ENCODE assay signal across 8 mouse cellular contexts in the genomic region with DNA sequence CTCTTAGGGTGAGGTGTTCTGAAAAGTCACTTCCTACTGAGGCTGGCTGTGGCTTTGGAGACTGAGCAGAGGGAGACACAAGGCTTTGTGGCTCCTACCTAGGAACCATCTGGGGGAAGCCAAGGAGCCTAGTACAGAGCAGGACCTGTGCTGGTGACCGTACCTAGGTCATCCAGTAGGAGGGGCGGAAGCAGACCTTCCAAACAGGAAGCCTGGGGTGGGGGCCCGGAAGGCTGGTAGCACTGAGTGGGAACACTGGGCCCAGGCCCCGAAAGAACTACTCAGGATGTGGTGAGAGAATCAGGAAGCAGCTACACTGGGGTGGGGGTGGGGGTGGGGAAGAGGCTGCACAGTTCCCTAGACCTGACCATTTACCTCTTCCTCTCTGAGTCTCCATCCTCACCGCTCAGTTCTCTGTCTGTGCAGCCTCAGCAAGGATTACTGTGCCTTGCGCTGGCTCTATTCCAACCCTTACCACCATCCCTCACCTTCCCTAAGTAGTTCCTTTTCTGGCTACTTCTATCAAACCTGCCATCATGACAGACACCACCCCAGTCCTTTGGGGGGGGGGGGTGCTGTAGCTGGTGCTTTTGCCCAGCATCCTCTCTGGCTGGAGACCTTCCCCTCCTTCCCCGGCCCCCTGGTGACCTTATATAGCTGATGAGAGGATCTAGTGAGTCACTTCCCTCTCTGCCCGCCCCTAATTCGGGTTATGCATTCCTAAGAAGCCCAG. TPM values are rescaled to one million over a fixed set of nuclear protein-coding genes. Genes with fewer than 3 reads are reported as not detected.
DNase-seq lines count a peak whose midpoint lies in the region; ATAC-seq lines count a peak whose summit lies in the region.

No protein-coding gene starts in this region.

- H3K9me3 ChIP-seq in embryonic facial prominence, embryonic 10.5 days: peaks cover 5% of the 10 kb centered on the region
- peaks cover 3% of the 10 kb centered on the region; the same call in 1 of the 2 replicates for H3K9me3 ChIP-seq in heart, embryonic 16.5 days (replicated peaks; ENCODE audit: control insufficient read depth, low read length)
- H3K9me3 ChIP-seq in megakaryocyte, embryonic 14.5 days: no peaks in the 10 kb centered on the region
- H3K9me3 ChIP-seq in stomach, embryonic 14.5 days (ENCODE audit: control insufficient read depth, low read depth, low read length): no peaks in the 10 kb centered on the region

- H3K4me1 ChIP-seq in embryonic facial prominence, embryonic 10.5 days: peaks cover 68% of the 10 kb centered on the region
- peaks cover 45% of the 10 kb centered on the region for H3K4me1 ChIP-seq in heart, embryonic 16.5 days (ENCODE audit: control insufficient read depth, insufficient read depth, low read length)
- H3K4me1 ChIP-seq in megakaryocyte, embryonic 14.5 days: peaks cover 90% of the 10 kb centered on the region
- peaks cover 36% of the 10 kb centered on the region; the same call in 1 of the 2 replicates for H3K4me1 ChIP-seq in stomach, embryonic 14.5 days (ENCODE audit: control insufficient read depth, insufficient read depth, low read length)

- peak overlapping the region; percentile 95 for H3K27ac ChIP-seq in embryonic facial prominence, embryonic 10.5 days (replicated peaks)
- H3K27ac ChIP-seq in heart, embryonic 16.5 days (ENCODE audit: low read length): peak overlapping the region; percentile 96
- peak overlapping the region; percentile 85 for H3K27ac ChIP-seq in stomach, embryonic 14.5 days (ENCODE audit: low read length)

- DNase-seq in right cerebral cortex, postnatal 14 days: peak; percentile 46
- DNase-seq in right cerebral cortex, adult 18-20 months: no peak
- DNase-seq in embryonic facial prominence, embryonic 10.5 days (ENCODE audit: low spot score): peak; percentile 44
- peak; percentile 83 for DNase-seq in kidney, postnatal 14 days

- H3K9ac ChIP-seq in heart, embryonic 16.5 days (ENCODE audit: low read length): peak overlapping the region; percentile 73
- H3K9ac ChIP-seq in stomach, embryonic 14.5 days (replicated peaks; ENCODE audit: low read depth, low read length): no peak overlapping the region; the same call in 1 of the 2 replicates

- H3K36me3 ChIP-seq in embryonic facial prominence, embryonic 10.5 days (replicated peaks): peaks cover 68% of the 10 kb centered on the region
- H3K36me3 ChIP-seq in heart, embryonic 16.5 days (ENCODE audit: control insufficient read depth, insufficient read depth): peaks cover 10% of the 10 kb centered on the region
- H3K36me3 ChIP-seq in megakaryocyte, embryonic 14.5 days (replicated peaks; ENCODE audit: low read length): peaks cover 40% of the 10 kb centered on the region
- H3K36me3 ChIP-seq in stomach, embryonic 14.5 days (ENCODE audit: control insufficient read depth, insufficient read depth, low read length): peaks cover 5% of the 10 kb centered on the region; the same call in 1 of the 2 replicates

- no peaks in the 10 kb centered on the region for H3K27me3 ChIP-seq in embryonic facial prominence, embryonic 10.5 days (replicated peaks; ENCODE audit: low read depth, poor library complexity, severe bottlenecking)
- H3K27me3 ChIP-seq in heart, embryonic 16.5 days (ENCODE audit: control insufficient read depth, insufficient read depth, low read length): no peaks in the 10 kb centered on the region
- H3K27me3 ChIP-seq in megakaryocyte, embryonic 14.5 days (replicated peaks): no peaks in the 10 kb centered on the region
- H3K27me3 ChIP-seq in stomach, embryonic 14.5 days (ENCODE audit: control insufficient read depth, insufficient read depth, low read length): no peaks in the 10 kb centered on the region

- peak overlapping the region; percentile 83 for H3K4me2 ChIP-seq in heart, embryonic 16.5 days (ENCODE audit: low read depth, low read length)
- H3K4me2 ChIP-seq in stomach, embryonic 14.5 days (replicated peaks; ENCODE audit: low read depth, low read length): peak overlapping the region; percentile 92

- H3K4me3 ChIP-seq in embryonic facial prominence, embryonic 10.5 days: peak overlapping the region; percentile 63
- peak overlapping the region; percentile 69 for H3K4me3 ChIP-seq in heart, embryonic 16.5 days (ENCODE audit: low read length)
- peak overlapping the region; percentile 97 for H3K4me3 ChIP-seq in megakaryocyte, embryonic 14.5 days (replicated peaks)
- peak overlapping the region; percentile 63 for H3K4me3 ChIP-seq in stomach, embryonic 14.5 days (ENCODE audit: low read depth, low read length)

- 53% methylated on average over 9 of the region's 9 CpGs for WGBS in embryonic facial prominence, embryonic 10.5 days
- WGBS in heart, embryonic 16.5 days: 26% methylated on average over 9 of the region's 9 CpGs
- WGBS in stomach, embryonic 14.5 days: 42% methylated on average over 9 of the region's 9 CpGs

- ATAC-seq in heart, embryonic 16.5 days (replicated peaks; ENCODE audit: extremely low read depth, insufficient read depth, low FRiP score): peak; percentile 29; the same call in 1 of the 2 replicates
- no peak for ATAC-seq in stomach, embryonic 14.5 days (ENCODE audit: insufficient number of reproducible peaks, insufficient read depth, low FRiP score, low read depth)
- no peak for ATAC-seq in erythroblast, adult 5-6 weeks (replicated peaks; ENCODE audit: low FRiP score, poor library complexity, severe bottlenecking)

RNA-seq across cellular contexts. Expression of a gene that starts 4.9 kb away (rescaled TPM):
- 27.4 and 29.7 TPM in 2 replicates for polyA plus RNA-seq in embryonic facial prominence, embryonic 10.5 days (2016; fragmentation: Nextera tagmentation; extraction: Ambion mirVana)
- polyA plus RNA-seq in heart, embryonic 16.5 days (2015; fragmentation: Nextera tagmentation; extraction: Ambion mirVana): 19.6 and 20.1 TPM in 2 replicates
- 153 and 168 TPM in 2 replicates for polyA plus RNA-seq in megakaryocyte, embryonic 14.5 days (2012; ENCODE audit: insufficient read depth, low replicate concordance)
- polyA plus RNA-seq in stomach, embryonic 14.5 days (2014; fragmentation: Nextera tagmentation; extraction: Ambion mirVana): 18.8 and 20.1 TPM in 2 replicates
- 22.5 and 37.0 TPM in 2 replicates for total RNA-seq in erythroblast, adult 5-6 weeks (2015; ENCODE audit: low replicate concordance)
- total RNA-seq in erythroblast, adult 5-6 weeks (2017; ENCODE audit: low replicate concordance): 10.3 and 13.4 TPM in 2 replicates

RNA-seq across cellular contexts. Expression of a gene that starts 9.2 kb away (rescaled TPM):
- polyA plus RNA-seq in embryonic facial prominence, embryonic 10.5 days (2016; fragmentation: Nextera tagmentation; extraction: Ambion mirVana): 64.6 and 65.1 TPM in 2 replicates
- 45.9 and 46.9 TPM in 2 replicates for polyA plus RNA-seq in heart, embryonic 16.5 days (2015; fragmentation: Nextera tagmentation; extraction: Ambion mirVana)
- polyA plus RNA-seq in megakaryocyte, embryonic 14.5 days (2012; ENCODE audit: insufficient read depth, low replicate concordance): 5.6 TPM in 1 of 2 replicates, not detected in the other
- polyA plus RNA-seq in stomach, embryonic 14.5 days (2014; fragmentation: Nextera tagmentation; extraction: Ambion mirVana): 65.3 and 67.1 TPM in 2 replicates
- total RNA-seq in erythroblast, adult 5-6 weeks (2015; ENCODE audit: low replicate concordance): 12.9 and 15.0 TPM in 2 replicates
- total RNA-seq in erythroblast, adult 5-6 weeks (2017; ENCODE audit: low replicate concordance): 3.2 and 20.0 TPM in 2 replicates

RNA-seq across cellular contexts. Expression of a gene that starts 9.3 kb away (rescaled TPM):
- 52.6 and 60.7 TPM in 2 replicates for polyA plus RNA-seq in embryonic facial prominence, embryonic 10.5 days (2016; fragmentation: Nextera tagmentation; extraction: Ambion mirVana)
- polyA plus RNA-seq in heart, embryonic 16.5 days (2015; fragmentation: Nextera tagmentation; extraction: Ambion mirVana): 27.4 and 29.2 TPM in 2 replicates
- 23.2 and 32.1 TPM in 2 replicates for polyA plus RNA-seq in megakaryocyte, embryonic 14.5 days (2012; ENCODE audit: insufficient read depth, low replicate concordance)
- polyA plus RNA-seq in stomach, embryonic 14.5 days (2014; fragmentation: Nextera tagmentation; extraction: Ambion mirVana): 34.0 and 38.0 TPM in 2 replicates
- total RNA-seq in erythroblast, adult 5-6 weeks (2015; ENCODE audit: low replicate concordance): 38.6 and 56.0 TPM in 2 replicates
- total RNA-seq in erythroblast, adult 5-6 weeks (2017; ENCODE audit: low replicate concordance): 30.8 and 38.9 TPM in 2 replicates

RNA-seq across cellular contexts. Expression of a gene that starts 26.9 kb away (rescaled TPM):
- polyA plus RNA-seq in embryonic facial prominence, embryonic 10.5 days (2016; fragmentation: Nextera tagmentation; extraction: Ambion mirVana): 27.5 and 28.6 TPM in 2 replicates
- polyA plus RNA-seq in heart, embryonic 16.5 days (2015; fragmentation: Nextera tagmentation; extraction: Ambion mirVana): 33.7 and 34.6 TPM in 2 replicates
- 101 and 470 TPM in 2 replicates for polyA plus RNA-seq in megakaryocyte, embryonic 14.5 days (2012; ENCODE audit: insufficient read depth, low replicate concordance)
- polyA plus RNA-seq in stomach, embryonic 14.5 days (2014; fragmentation: Nextera tagmentation; extraction: Ambion mirVana): 26.7 and 29.8 TPM in 2 replicates
- 17.1 and 21.5 TPM in 2 replicates for total RNA-seq in erythroblast, adult 5-6 weeks (2015; ENCODE audit: low replicate concordance)
- 3.9 TPM in 1 of 2 replicates, not detected in the other for total RNA-seq in erythroblast, adult 5-6 weeks (2017; ENCODE audit: low replicate concordance)

RNA-seq across cellular contexts. Expression of a gene that starts 29.0 kb away (rescaled TPM):
- 18.4 and 21.2 TPM in 2 replicates for polyA plus RNA-seq in embryonic facial prominence, embryonic 10.5 days (2016; fragmentation: Nextera tagmentation; extraction: Ambion mirVana)
- polyA plus RNA-seq in heart, embryonic 16.5 days (2015; fragmentation: Nextera tagmentation; extraction: Ambion mirVana): 14.7 and 15.0 TPM in 2 replicates
- polyA plus RNA-seq in megakaryocyte, embryonic 14.5 days (2012; ENCODE audit: insufficient read depth, low replicate concordance): 1.2 and 2.3 TPM in 2 replicates
- 18.7 and 19.2 TPM in 2 replicates for polyA plus RNA-seq in stomach, embryonic 14.5 days (2014; fragmentation: Nextera tagmentation; extraction: Ambion mirVana)
- total RNA-seq in erythroblast, adult 5-6 weeks (2015; ENCODE audit: low replicate concordance): 20.4 and 30.9 TPM in 2 replicates
- 12.4 and 16.4 TPM in 2 replicates for total RNA-seq in erythroblast, adult 5-6 weeks (2017; ENCODE audit: low replicate concordance)
